Mouse (Mus musculus): ENCODE results near the gene Stra6l. TPM values are rescaled to one million over a fixed set of nuclear protein-coding genes. Genes with fewer than 3 reads are reported as not detected.

Stra6l gene
- polyA plus RNA-seq, 1 experiment, result not detected

DNA sequence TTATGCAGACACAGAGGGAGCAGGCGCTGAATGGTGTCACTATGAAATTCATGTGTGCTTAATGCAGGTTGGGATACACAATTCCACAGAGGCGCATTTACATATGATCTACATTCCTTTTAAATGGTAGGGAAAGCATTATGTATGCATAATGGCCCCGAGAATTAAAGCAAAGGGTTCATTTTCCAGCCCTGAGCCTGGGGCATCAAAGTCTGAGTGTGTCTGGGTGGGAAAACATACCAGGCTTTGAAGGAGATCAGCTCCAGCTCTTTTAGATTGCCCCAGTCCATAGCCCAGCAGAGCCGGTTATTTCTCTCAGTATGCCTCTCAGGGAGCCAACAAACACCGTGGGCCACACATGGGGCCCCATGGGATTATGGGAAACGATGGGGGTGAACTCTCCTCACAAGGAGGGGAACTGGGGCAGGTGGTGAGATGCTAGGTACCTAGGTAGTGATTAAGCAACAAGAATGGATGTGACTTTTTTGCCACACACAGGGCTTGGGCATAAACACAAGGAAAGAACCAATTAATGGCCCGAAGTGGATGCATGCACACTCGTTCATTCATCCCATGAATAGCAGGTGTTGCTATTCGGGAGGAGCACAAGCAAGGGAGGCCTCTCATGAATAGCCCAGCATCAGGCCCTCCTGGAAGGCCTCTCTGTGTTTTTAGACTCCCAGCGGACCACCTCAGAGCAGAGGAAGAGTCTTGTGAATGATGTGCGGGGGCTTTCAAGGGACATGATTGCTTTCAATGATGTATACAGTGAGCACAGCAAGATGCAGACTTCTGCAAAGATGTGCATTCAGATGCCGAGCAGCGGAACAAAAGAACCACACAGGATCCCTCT, 18.3 kb upstream of the Stra6l start:
- Histone ChIP-seq H3ac (ENCODE audit: control insufficient read depth, insufficient read length, low read depth) (no peak overlapping the region), H3K27me3 (ENCODE audit: control insufficient read depth, insufficient read depth, insufficient read length) (peaks cover 80% of the 10 kb centered on the region), H3K79me2 (ENCODE audit: control insufficient read depth, insufficient read depth) (no peaks in the 10 kb centered on the region), H3K36me3 (ENCODE audit: control insufficient read depth, insufficient read depth) (no peaks in the 10 kb centered on the region), H3K4me3 (ENCODE audit: insufficient read depth, poor library complexity, severe bottlenecking) (no peak overlapping the region), H3K79me3 (ENCODE audit: low read depth) (no peaks in the 10 kb centered on the region)
- TF ChIP-seq CTCF (IDR thresholded peaks at IDR 0.05; ENCODE audit: control insufficient read depth, insufficient read depth, insufficient read length), result no peak
- TF ChIP-seq MYOD1 (IDR thresholded peaks at IDR 0.05; ENCODE audit: control insufficient read depth, insufficient read length, low read depth), result no peak
- TF ChIP-seq MYOG (IDR thresholded peaks at IDR 0.05; ENCODE audit: control insufficient read depth, extremely low read depth, insufficient read length), result no peak
- no peak for TF ChIP-seq CEBPB (IDR thresholded peaks at IDR 0.05; ENCODE audit: low read depth)
- TF ChIP-seq FOSL1 (IDR thresholded peaks at IDR 0.05; ENCODE audit: insufficient read depth, low read length, poor library complexity, severe bottlenecking), result no peak

DNA sequence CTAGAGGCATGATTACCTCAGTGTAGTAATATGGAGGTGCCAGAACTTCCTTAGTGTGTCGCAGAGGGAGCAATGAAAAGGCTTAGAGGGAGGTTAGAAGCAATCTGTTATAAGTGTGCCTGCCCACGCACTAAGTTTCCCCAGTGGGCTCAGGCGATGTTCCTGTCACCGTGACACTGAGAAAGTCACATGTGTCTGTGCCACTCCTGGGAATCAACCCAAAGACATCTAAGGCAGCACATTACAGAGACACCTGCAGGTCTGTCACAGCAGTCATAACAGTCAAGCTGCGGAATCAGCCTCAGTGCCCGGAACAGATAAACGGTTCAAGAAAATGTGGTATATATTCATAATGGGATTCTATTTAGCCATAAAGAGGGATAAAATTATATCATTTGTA, 16.5 kb upstream of the Stra6l start:
- Histone ChIP-seq H3K27me3 (ENCODE audit: control insufficient read depth, insufficient read depth, insufficient read length) (peaks cover 65% of the 10 kb centered on the region), H3K79me3 (ENCODE audit: low read depth) (no peaks in the 10 kb centered on the region)
- TF ChIP-seq USF1 (IDR thresholded peaks at IDR 0.05; ENCODE audit: low read depth) (no peak), MAX (IDR thresholded peaks at IDR 0.05) (no peak), MYOG (IDR thresholded peaks at IDR 0.05; ENCODE audit: control insufficient read depth, extremely low read depth, insufficient read length) (no peak), FOSL1 (IDR thresholded peaks at IDR 0.05; ENCODE audit: insufficient read depth, low read length, poor library complexity, severe bottlenecking) (no peak), MYOD1 (IDR thresholded peaks at IDR 0.05; ENCODE audit: control insufficient read depth, insufficient read length, low read depth) (no peak), CTCF (IDR thresholded peaks at IDR 0.05; ENCODE audit: control insufficient read depth, insufficient read depth, insufficient read length) (no peak), CEBPB (IDR thresholded peaks at IDR 0.05; ENCODE audit: low read depth) (no peak)

DNA sequence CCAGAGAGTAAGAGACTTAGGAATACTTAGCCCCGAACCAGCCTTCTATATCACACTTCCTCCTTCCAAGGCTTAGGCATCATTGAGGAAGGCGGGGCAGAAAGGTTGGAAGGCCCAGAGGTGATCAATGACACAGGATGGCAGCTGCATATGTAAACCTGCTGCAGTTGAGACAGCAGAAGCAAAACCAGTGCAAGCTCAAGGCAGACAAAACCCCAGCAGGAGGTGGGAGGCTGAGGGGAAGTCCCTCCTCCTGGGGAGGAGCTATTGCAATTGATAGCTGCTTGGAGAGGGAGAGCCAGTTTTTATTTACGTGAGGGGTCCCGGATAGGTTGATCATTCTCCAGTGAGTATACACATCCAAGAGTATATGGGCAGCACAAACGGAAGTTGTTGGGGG, 15.0 kb upstream of the Stra6l start:
- Histone ChIP-seq H3K4me3 (ENCODE audit: insufficient read depth, poor library complexity, severe bottlenecking) (no peak overlapping the region), H3K79me2 (ENCODE audit: control insufficient read depth, insufficient read depth) (no peaks in the 10 kb centered on the region), H3K79me3 (ENCODE audit: low read depth) (no peaks in the 10 kb centered on the region), H3ac (ENCODE audit: control insufficient read depth, insufficient read length, low read depth) (no peak overlapping the region), H3K36me3 (ENCODE audit: control insufficient read depth, insufficient read depth) (no peaks in the 10 kb centered on the region), H3K27me3 (ENCODE audit: control insufficient read depth, insufficient read depth, insufficient read length) (peaks cover 53% of the 10 kb centered on the region)
- TF ChIP-seq MAX (IDR thresholded peaks at IDR 0.05), result no peak
- no peak for TF ChIP-seq USF1 (IDR thresholded peaks at IDR 0.05; ENCODE audit: low read depth)
- no peak for TF ChIP-seq FOSL1 (IDR thresholded peaks at IDR 0.05; ENCODE audit: insufficient read depth, low read length, poor library complexity, severe bottlenecking)
- no peak for TF ChIP-seq CTCF (IDR thresholded peaks at IDR 0.05; ENCODE audit: control insufficient read depth, insufficient read depth, insufficient read length)
- no peak for TF ChIP-seq CEBPB (IDR thresholded peaks at IDR 0.05; ENCODE audit: low read depth)
- no peak for TF ChIP-seq MYOD1 (IDR thresholded peaks at IDR 0.05; ENCODE audit: control insufficient read depth, insufficient read length, low read depth)
- TF ChIP-seq MYOG (IDR thresholded peaks at IDR 0.05; ENCODE audit: control insufficient read depth, extremely low read depth, insufficient read length), result no peak

More for the DNA sequence above, 16.5 kb upstream of the Stra6l start:
- Histone ChIP-seq H3K4me3 (ENCODE audit: insufficient read depth, poor library complexity, severe bottlenecking) (no peak overlapping the region), H3K79me2 (ENCODE audit: control insufficient read depth, insufficient read depth) (no peaks in the 10 kb centered on the region), H3ac (ENCODE audit: control insufficient read depth, insufficient read length, low read depth) (no peak overlapping the region), H3K36me3 (ENCODE audit: control insufficient read depth, insufficient read depth) (no peaks in the 10 kb centered on the region)

DNA sequence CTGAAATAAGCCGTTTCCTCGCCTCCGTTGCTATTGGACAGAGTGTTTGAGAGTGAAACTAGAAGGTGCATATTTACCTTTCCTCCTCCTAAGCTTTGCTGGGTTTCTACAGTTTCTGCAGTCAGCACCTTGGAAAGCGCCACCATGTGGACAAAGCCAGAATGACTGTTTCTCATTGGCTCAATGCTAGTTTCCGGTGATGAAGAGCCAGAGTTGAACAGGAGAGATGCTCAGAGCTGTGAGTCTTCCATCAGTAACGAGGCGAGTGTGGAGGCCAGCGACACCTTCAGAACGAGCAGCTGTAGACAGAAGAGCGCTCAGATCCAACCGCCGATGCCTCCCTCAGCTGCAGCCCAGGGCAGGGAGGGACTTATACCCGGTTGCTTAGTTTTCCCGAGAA, 4.1 kb upstream of the Stra6l start:
- H3K4me3 ChIP-seq (ENCODE audit: insufficient read depth, poor library complexity, severe bottlenecking), result no peak overlapping the region
- H3K36me3 ChIP-seq (ENCODE audit: control insufficient read depth, insufficient read depth), result no peaks in the 10 kb centered on the region
- H3K79me3 ChIP-seq (ENCODE audit: low read depth), result no peaks in the 10 kb centered on the region
- TF ChIP-seq USF1 (IDR thresholded peaks at IDR 0.05; ENCODE audit: low read depth) (no peak), MAX (IDR thresholded peaks at IDR 0.05) (no peak), FOSL1 (IDR thresholded peaks at IDR 0.05; ENCODE audit: insufficient read depth, low read length, poor library complexity, severe bottlenecking) (no peak), MYOD1 (IDR thresholded peaks at IDR 0.05; ENCODE audit: control insufficient read depth, insufficient read length, low read depth) (no peak), CEBPB (IDR thresholded peaks at IDR 0.05; ENCODE audit: low read depth) (no peak), CTCF (IDR thresholded peaks at IDR 0.05; ENCODE audit: control insufficient read depth, insufficient read depth, insufficient read length) (no peak), MYOG (IDR thresholded peaks at IDR 0.05; ENCODE audit: control insufficient read depth, extremely low read depth, insufficient read length) (no peak)
- no peak overlapping the region for H3ac ChIP-seq (ENCODE audit: control insufficient read depth, insufficient read length, low read depth)
- H3K27me3 ChIP-seq (ENCODE audit: control insufficient read depth, insufficient read depth, insufficient read length), result peaks cover 29% of the 10 kb centered on the region
- no peaks in the 10 kb centered on the region for H3K79me2 ChIP-seq (ENCODE audit: control insufficient read depth, insufficient read depth)

DNA sequence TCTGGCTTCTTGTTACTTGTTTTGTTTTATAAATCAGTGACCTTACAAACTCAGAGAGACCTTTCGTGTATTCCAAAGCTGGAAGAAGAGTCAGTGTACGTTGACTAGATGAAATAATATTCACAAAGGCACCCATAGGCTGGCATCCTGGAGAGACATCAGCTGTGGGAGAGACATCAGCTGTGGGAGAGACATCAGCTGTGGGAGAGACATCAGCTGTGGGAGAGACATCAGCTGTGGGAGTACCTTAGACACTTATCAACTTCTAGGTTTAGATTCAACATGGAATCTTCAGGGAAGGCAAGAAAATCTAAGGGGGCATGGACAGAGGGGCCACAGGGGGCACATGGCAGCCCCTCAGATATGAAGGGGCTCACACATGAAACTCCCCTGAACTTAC, 2.2 kb upstream of the Stra6l start:
- peaks cover 46% of the 10 kb centered on the region for H3K27me3 ChIP-seq (ENCODE audit: control insufficient read depth, insufficient read depth, insufficient read length)
- no peak overlapping the region for H3K4me3 ChIP-seq (ENCODE audit: insufficient read depth, poor library complexity, severe bottlenecking)
- no peaks in the 10 kb centered on the region for H3K79me2 ChIP-seq (ENCODE audit: control insufficient read depth, insufficient read depth)
- no peaks in the 10 kb centered on the region for H3K36me3 ChIP-seq (ENCODE audit: control insufficient read depth, insufficient read depth)
- no peaks in the 10 kb centered on the region for H3K79me3 ChIP-seq (ENCODE audit: low read depth)
- H3ac ChIP-seq (ENCODE audit: control insufficient read depth, insufficient read length, low read depth), result no peak overlapping the region
- TF ChIP-seq FOSL1 (IDR thresholded peaks at IDR 0.05; ENCODE audit: insufficient read depth, low read length, poor library complexity, severe bottlenecking), result no peak
- no peak for TF ChIP-seq MYOD1 (IDR thresholded peaks at IDR 0.05; ENCODE audit: control insufficient read depth, insufficient read length, low read depth)
- TF ChIP-seq CTCF (IDR thresholded peaks at IDR 0.05; ENCODE audit: control insufficient read depth, insufficient read depth, insufficient read length), result no peak
- no peak for TF ChIP-seq CEBPB (IDR thresholded peaks at IDR 0.05; ENCODE audit: low read depth)
- TF ChIP-seq MYOG (IDR thresholded peaks at IDR 0.05; ENCODE audit: control insufficient read depth, extremely low read depth, insufficient read length), result no peak
- no peak for TF ChIP-seq USF1 (IDR thresholded peaks at IDR 0.05; ENCODE audit: low read depth)
- no peak for TF ChIP-seq MAX (IDR thresholded peaks at IDR 0.05)

Data from C2C12 (cell line).